Mouse (Mus musculus) liver, postnatal 0 days (tissue): ENCODE data around the gene Adgrf4.

Source experiments
- CTCF ChIP-seq: sonication (generic); IDR thresholded peaks from 2 replicates; pipeline ENCODE4 v1.5.1; 2016; ENCODE audit warnings: antibody characterized with exemption, low read depth
- EP300 ChIP-seq: IDR thresholded peaks from 2 replicates; pipeline ENCODE4 v1.6.1; 2016; ENCODE audit warnings: antibody characterized with exemption, low read depth, mild to moderate bottlenecking

GRCm38 (mm10) chr17:42738794-42739193, 46.7 kb upstream of the Adgrf4 start:
- TF ChIP-seq CTCF (no peak), EP300 (no peak)
